Mouse (Mus musculus) layer of hippocampus, postnatal 14 days (tissue): ENCODE data around the gene Ttc26. TPM values are rescaled to one million over a fixed set of nuclear protein-coding genes. Genes with fewer than 3 reads are reported as not detected.
"Not testable (repeated sequence)": the region's sequence is repeated elsewhere in the genome, so short reads cannot be mapped to it uniquely, and the experiment has no call there.

Source experiments
- DNase-seq, 2 experiments: peaks; one replicate each; pipeline ENCODE4 v3.0.0; 2021 to 2022; ENCODE audit warnings: low spot score in 2 of 2, mixed read lengths in 1 of 2
- total RNA-seq, 2 experiments: library from RNA; stranded (reverse); gene quantifications; 2 replicates each; pipeline ENCODE4 v1.2.3; 2021

The Ttc26 gene
- total RNA-seq, 2 experiments from 2014 or later: 8.8 to 9.8 TPM

DNA sequence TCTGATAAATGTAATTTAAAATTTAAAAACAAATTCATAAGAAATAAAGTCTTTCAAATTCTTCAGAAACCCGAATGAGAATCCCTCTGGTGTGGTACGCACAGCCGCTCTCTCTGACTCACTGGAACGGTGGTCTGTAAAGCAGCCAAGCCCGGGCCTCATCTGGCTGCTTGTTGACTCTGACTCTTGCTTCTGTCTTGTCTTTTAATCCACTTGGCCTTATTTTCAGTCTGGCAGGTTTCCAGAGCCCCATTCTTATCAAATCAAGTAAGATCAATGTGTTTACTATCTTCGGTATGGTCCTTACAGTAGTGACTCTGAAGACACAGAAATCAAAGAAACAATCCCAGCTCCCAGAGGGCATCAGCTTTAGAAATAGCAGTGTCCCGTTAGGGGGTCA is 25.4 kb upstream of the Ttc26 start:
- DNase-seq: no peak

- DNase-seq: not testable (repeated sequence)
Observed at GRCm38 (mm10) chr6:38356661-38357433, 24.4 kb upstream of the Ttc26 start.

- no peak for DNase-seq
Observed at GRCm38 (mm10) chr6:38357603-38358252, 23.5 kb upstream of the Ttc26 start.

- DNase-seq: no peak
Observed at GRCm38 (mm10) chr6:38358253-38359027, 22.8 kb upstream of the Ttc26 start.

GRCm38 (mm10) chr6:38359044-38359735 is 22.1 kb upstream of the Ttc26 start:
- not testable (repeated sequence) for DNase-seq

- no peak for DNase-seq
Observed at GRCm38 (mm10) chr6:38359736-38360499, 21.4 kb upstream of the Ttc26 start.

- DNase-seq: no peak
Observed at GRCm38 (mm10) chr6:38361065-38361464, 20.2 kb upstream of the Ttc26 start.

- no peak for DNase-seq
Observed at GRCm38 (mm10) chr6:38361937-38362336, 19.3 kb upstream of the Ttc26 start.

- no peak for DNase-seq
Observed at GRCm38 (mm10) chr6:38363370-38363769, 17.9 kb upstream of the Ttc26 start.

GRCm38 (mm10) chr6:38364121-38364520 is 17.1 kb upstream of the Ttc26 start:
- no peak for DNase-seq

DNA sequence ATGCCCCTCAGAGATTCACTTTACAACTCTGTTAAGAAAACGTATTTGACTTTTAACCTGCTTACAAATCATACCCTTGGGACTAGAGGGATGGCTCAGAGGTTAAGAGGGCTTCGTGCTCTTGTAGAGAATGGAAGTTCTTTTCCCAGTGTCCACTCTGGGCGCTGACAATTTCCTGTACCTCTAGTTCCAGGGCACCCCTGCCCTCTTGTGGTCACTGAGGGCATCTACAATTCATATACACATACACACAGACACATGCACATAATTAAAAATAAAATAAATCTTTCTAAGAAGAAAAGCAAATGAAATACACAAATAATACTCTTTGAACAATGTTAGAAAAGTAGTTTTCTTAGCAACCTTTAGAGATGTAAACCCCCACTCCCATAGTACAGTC is 11.3 kb upstream of the Ttc26 start:
- DNase-seq: no peak

GRCm38 (mm10) chr6:38374271-38374670 is 7.0 kb upstream of the Ttc26 start:
- DNase-seq: no peak

- DNase-seq: no peak
Observed at GRCm38 (mm10) chr6:38380764-38381128, 523 bp upstream of the Ttc26 start.

DNA sequence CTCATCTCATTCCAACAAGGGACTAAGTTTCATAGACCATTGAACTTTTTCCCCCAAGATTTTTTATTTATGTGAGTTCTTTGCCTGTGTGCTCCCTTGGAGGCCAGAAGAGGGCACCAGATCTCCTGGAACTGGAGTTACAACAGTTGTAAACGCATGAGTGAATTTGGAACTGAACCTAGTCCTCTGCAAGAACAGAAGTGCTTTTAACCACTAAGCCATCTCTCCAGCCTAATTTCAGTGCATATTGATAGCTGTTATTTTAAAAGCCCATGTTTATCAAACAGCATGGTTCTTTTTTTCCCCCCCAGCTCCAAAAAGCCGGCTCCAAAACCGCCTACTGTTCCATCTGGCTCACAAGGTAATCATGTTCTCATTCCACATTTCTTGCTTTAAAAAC is 8.4 kb downstream of the Ttc26 start:
- peak; percentile 12 to 85 for DNase-seq

- DNase-seq: not testable (repeated sequence)
Observed at GRCm38 (mm10) chr6:38432457-38432856, 51.2 kb downstream of the Ttc26 start.

- DNase-seq: peak; percentile 97 to 99
Observed at GRCm38 (mm10) chr6:38433261-38434033, 52.2 kb downstream of the Ttc26 start, which contains the start of gene Ubn2. Ubn2 (plus strand) TSS chr6:38433950.

DNA sequence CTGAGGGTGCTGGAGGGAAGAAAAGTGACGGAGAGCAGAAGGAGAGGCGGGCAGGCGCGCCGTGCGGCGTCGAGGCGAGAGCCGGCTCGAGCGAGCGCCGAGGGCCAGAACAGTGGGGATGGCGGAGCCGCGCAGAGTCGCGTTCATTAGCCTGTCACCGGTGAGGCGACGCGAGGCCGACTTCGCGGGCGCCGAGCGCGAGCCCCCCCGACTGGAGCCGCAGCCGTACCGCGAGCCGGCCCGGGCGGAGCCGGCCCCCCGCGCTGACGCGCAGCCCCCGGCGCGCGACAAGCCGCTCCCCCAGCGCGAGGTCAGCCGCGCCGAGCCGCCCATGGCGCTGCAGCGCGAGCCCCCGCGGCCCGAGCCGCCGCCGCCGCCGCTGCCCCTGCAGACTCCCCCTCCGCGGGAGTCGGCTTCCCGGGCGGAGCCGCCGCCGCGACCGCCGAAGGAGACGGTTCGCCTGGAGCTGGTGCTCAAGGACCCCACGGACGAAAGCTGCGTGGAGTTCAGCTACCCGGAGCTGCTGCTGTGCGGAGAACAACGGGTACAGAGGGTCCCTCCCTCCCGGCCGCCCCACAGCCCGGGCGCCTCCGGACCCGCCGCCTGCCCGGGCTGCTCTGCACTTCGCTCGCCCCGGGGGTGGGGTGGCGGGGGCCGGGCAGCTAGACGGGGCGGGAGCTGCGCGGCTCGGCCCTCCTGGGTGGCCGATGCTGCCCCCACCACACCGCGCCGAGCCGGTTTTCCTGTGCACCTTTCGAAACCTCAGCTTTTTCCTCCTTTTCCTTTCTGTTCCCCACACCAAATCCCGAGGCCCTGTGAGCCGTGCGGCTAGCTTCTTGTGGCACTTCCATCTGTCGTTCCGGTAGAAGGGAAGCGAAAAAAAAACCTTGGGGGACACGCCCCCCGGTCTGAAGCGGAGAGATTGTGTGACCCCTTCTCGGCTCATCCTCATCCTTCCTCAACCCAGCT is 53.1 kb downstream of the Ttc26 start:
- peak; percentile 34 to 58 for DNase-seq

DNA sequence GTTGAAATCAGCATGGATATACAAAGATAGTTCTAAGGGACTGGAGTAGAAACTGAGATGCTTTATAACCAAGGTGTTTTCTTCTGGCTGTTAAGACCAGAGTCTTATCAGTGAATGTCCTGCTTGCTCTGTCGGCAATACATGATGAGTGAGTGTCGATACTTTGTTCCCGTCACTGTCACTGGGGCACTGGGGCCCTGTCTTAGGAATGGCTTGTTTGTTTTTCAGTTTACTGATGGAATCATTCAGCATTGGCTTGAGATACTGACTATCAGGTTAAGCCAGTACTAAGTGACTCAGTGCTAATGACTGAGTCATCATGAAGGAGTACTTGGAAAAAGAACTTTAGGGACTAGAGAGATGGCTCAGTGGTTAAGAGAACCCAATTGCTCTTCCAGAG is 62.6 kb downstream of the Ttc26 start:
- no peak for DNase-seq

- DNase-seq: no peak
Observed at GRCm38 (mm10) chr6:38448295-38448694, 67.0 kb downstream of the Ttc26 start.
